ENCODE assay signal across 21 mouse cellular contexts in the genomic region with DNA sequence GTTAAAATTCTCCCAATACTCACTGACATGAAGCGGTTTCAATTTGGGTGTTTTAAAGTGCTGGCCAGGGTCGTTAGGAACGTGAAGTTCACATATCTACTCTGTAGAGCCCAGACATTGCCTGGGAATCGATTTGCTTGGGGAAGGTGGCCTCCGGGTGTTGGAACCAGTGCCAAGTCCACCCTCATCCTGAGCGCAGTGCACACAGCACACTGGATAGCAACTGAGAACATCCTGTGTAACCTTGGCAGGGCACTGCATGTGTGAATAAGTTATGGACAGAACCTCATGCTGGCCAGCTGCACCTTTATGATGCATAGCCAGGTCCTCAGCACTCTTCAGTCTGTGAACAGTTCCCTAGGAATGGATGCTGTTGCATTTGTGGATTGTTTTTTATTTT.
DNase-seq lines count a peak whose midpoint lies in the region; ATAC-seq and TF ChIP-seq lines count a peak whose summit lies in the region.
"Had no signal": no experiment of that assay in that cellular context is flagged by ENCODE, and none has a peak within 500 bp of the region (broad histone marks: within the 10 kb centered on the region; RNA-seq: fewer than 3 reads in every experiment).

No protein-coding gene starts in this region.

- no peak for TF ChIP-seq CTCF in forebrain, postnatal 0 days (IDR thresholded peaks at IDR 0.05; ENCODE audit: low read depth)

- WGBS in forebrain, embryonic 14.5 days = 53% methylated on average over 6 of the region's 6 CpGs
- WGBS in forebrain, postnatal 0 days = 42% methylated on average over 6 of the region's 6 CpGs
- 56% methylated on average over 6 of the region's 6 CpGs for WGBS in midbrain, embryonic 15.5 days
- WGBS in midbrain, embryonic 14.5 days = 61% methylated on average over 6 of the region's 6 CpGs

- no peaks in the 10 kb centered on the region for H3K36me3 ChIP-seq in forebrain, embryonic 14.5 days (ENCODE audit: control insufficient read depth, insufficient read depth, low read length)
- H3K36me3 ChIP-seq in forebrain, postnatal 0 days (ENCODE audit: insufficient read depth) = no peaks in the 10 kb centered on the region
- H3K36me3 ChIP-seq in midbrain, embryonic 15.5 days (replicated peaks) = no peaks in the 10 kb centered on the region
- no peaks in the 10 kb centered on the region for H3K36me3 ChIP-seq in midbrain, embryonic 14.5 days (ENCODE audit: control insufficient read depth, insufficient read depth, low read length)
- H3K36me3 ChIP-seq: G1E; heart, embryonic 13.5 days; hindbrain, embryonic 10.5 days; hindbrain, embryonic 15.5 days; lung, embryonic 15.5 days; midbrain, embryonic 10.5 days had no signal

- no peaks in the 10 kb centered on the region for H3K27me3 ChIP-seq in forebrain, embryonic 14.5 days (replicated peaks; ENCODE audit: control insufficient read depth, insufficient read depth, low read length)
- H3K27me3 ChIP-seq in forebrain, postnatal 0 days (ENCODE audit: insufficient read depth, low read length) = no peaks in the 10 kb centered on the region
- no peaks in the 10 kb centered on the region for H3K27me3 ChIP-seq in midbrain, embryonic 15.5 days (replicated peaks)
- H3K27me3 ChIP-seq in midbrain, embryonic 14.5 days (ENCODE audit: control insufficient read depth, insufficient read depth, low read length) = no peaks in the 10 kb centered on the region
- H3K27me3 ChIP-seq: heart, embryonic 13.5 days; hindbrain, embryonic 15.5 days; lung, embryonic 15.5 days had no signal

- no peak for ATAC-seq in forebrain, embryonic 14.5 days
- ATAC-seq in forebrain, postnatal 0 days = no peak
- ATAC-seq in midbrain, embryonic 15.5 days (replicated peaks) = no peak
- no peak for ATAC-seq in midbrain, embryonic 14.5 days (ENCODE audit: low FRiP score, low TSS enrichment)
- ATAC-seq: forebrain, embryonic 16.5 days; inflammation-experienced regulatory T-cells, adult 6 months had no signal

- peak; percentile 4 for DNase-seq in forebrain, embryonic 14.5 days (ENCODE audit: low spot score)
- no peak for DNase-seq in forebrain, postnatal 0 days
- DNase-seq in kidney, adult 8-10 months = peak; percentile 20 to 32
- DNase-seq in kidney, postnatal 4 days = no peak
- no peak for DNase-seq in midbrain, embryonic 14.5 days
- DNase-seq in layer of hippocampus, adult 8-10 months (ENCODE audit: low spot score in 2 of 2) = no peak
- DNase-seq: adrenal gland, adult 8-10 months; cerebellum, adult 9-10 months; cerebellum, postnatal 36 days; heart, postnatal 10 days; thymus, postnatal 14 days had no signal

- H3K9me3 ChIP-seq in forebrain, embryonic 14.5 days (replicated peaks; ENCODE audit: control insufficient read depth, low read length) = no peaks in the 10 kb centered on the region
- H3K9me3 ChIP-seq in forebrain, postnatal 0 days (ENCODE audit: low read length) = no peaks in the 10 kb centered on the region
- H3K9me3 ChIP-seq in midbrain, embryonic 15.5 days = no peaks in the 10 kb centered on the region
- no peaks in the 10 kb centered on the region for H3K9me3 ChIP-seq in midbrain, embryonic 14.5 days (ENCODE audit: control insufficient read depth, low read length)
- H3K9me3 ChIP-seq: heart, embryonic 13.5 days; hindbrain, embryonic 10.5 days; hindbrain, embryonic 15.5 days; lung, embryonic 15.5 days; midbrain, embryonic 10.5 days had no signal

- no peak overlapping the region for H3K9ac ChIP-seq in forebrain, embryonic 14.5 days (ENCODE audit: low read length)
- H3K9ac ChIP-seq in forebrain, postnatal 0 days = no peak overlapping the region
- H3K9ac ChIP-seq in midbrain, embryonic 15.5 days = no peak overlapping the region
- no peak overlapping the region for H3K9ac ChIP-seq in midbrain, embryonic 14.5 days (replicated peaks; ENCODE audit: low read length)
- H3K9ac ChIP-seq: heart, embryonic 13.5 days; hindbrain, embryonic 15.5 days; lung, embryonic 15.5 days had no signal

- no peak overlapping the region for H3K4me2 ChIP-seq in forebrain, embryonic 14.5 days (ENCODE audit: low read length)
- no peak overlapping the region for H3K4me2 ChIP-seq in forebrain, postnatal 0 days (ENCODE audit: low read depth)
- H3K4me2 ChIP-seq in midbrain, embryonic 15.5 days = no peak overlapping the region
- H3K4me2 ChIP-seq in midbrain, embryonic 14.5 days (ENCODE audit: low read length) = no peak overlapping the region
- H3K4me2 ChIP-seq: heart, embryonic 13.5 days; hindbrain, embryonic 15.5 days; liver, embryonic 11.5 days; lung, embryonic 15.5 days had no signal

- no peaks in the 10 kb centered on the region for H3K4me1 ChIP-seq in forebrain, embryonic 14.5 days (ENCODE audit: control insufficient read depth, insufficient read depth, low read length)
- no peaks in the 10 kb centered on the region; the same call in 1 of the 2 replicates for H3K4me1 ChIP-seq in forebrain, postnatal 0 days (ENCODE audit: insufficient read depth)
- 0 out of 2 replicates have a peak, but pooled peaks cover 10% of the 10 kb centered on the region for H3K4me1 ChIP-seq in midbrain, embryonic 15.5 days
- 0 out of 2 replicates have a peak, but pooled peaks cover 2% of the 10 kb centered on the region for H3K4me1 ChIP-seq in midbrain, embryonic 14.5 days (ENCODE audit: control insufficient read depth, insufficient read depth, low read length)
- H3K4me1 ChIP-seq: hindbrain, embryonic 10.5 days; lung, embryonic 15.5 days had no signal

- H3K27ac ChIP-seq in forebrain, embryonic 14.5 days (ENCODE audit: low read depth, low read length) = no peak overlapping the region
- no peak overlapping the region for H3K27ac ChIP-seq in forebrain, postnatal 0 days (ENCODE audit: low read depth, low read length)
- 0 out of 2 replicates have a peak overlapping the region, but pooled peaks have one; percentile 22 for H3K27ac ChIP-seq in midbrain, embryonic 15.5 days
- no peak overlapping the region for H3K27ac ChIP-seq in midbrain, embryonic 14.5 days (replicated peaks; ENCODE audit: low read depth, low read length)
- H3K27ac ChIP-seq: heart, embryonic 13.5 days; hindbrain, embryonic 10.5 days; hindbrain, embryonic 15.5 days; lung, embryonic 15.5 days; midbrain, embryonic 10.5 days had no signal

- H3K4me3 ChIP-seq in forebrain, embryonic 14.5 days (ENCODE audit: low read depth, low read length) = no peak overlapping the region
- no peak overlapping the region for H3K4me3 ChIP-seq in forebrain, postnatal 0 days (ENCODE audit: low read depth, low read length)
- no peak overlapping the region for H3K4me3 ChIP-seq in midbrain, embryonic 15.5 days
- no peak overlapping the region for H3K4me3 ChIP-seq in midbrain, embryonic 14.5 days (replicated peaks; ENCODE audit: low read depth, low read length)
- H3K4me3 ChIP-seq: heart, embryonic 13.5 days; hindbrain, embryonic 10.5 days; hindbrain, embryonic 15.5 days; lung, embryonic 15.5 days; midbrain, embryonic 10.5 days had no signal

Comparison
In these comparisons a context has a peak if more than half of its experiments do, and no peak if none do; other contexts are left out.
1. DNase-seq: peak in forebrain, embryonic 14.5 days (single experiment) and kidney, adult 8-10 months (2 of 2); none in forebrain, postnatal 0 days (single experiment), kidney, postnatal 4 days (0 of 2), midbrain, embryonic 14.5 days (single experiment) and layer of hippocampus, adult 8-10 months (0 of 2).